Mouse (Mus musculus) bone marrow macrophage, adult 2 months (primary cell): ENCODE measurements around the gene Barhl1. TPM values are rescaled to one million over a fixed set of nuclear protein-coding genes. Genes with fewer than 3 reads are reported as not detected.

Experiments
- H3K27ac ChIP-seq: 2 replicates; pipeline ENCODE4 v1.5.1; 2012; ENCODE audit warnings: low read depth, low read length; ENCODE audit not compliant: insufficient read depth
- H3K4me1 ChIP-seq: 2 replicates; pipeline ENCODE4 v1.6.1; 2012; ENCODE audit warnings: low read length; ENCODE audit not compliant: control insufficient read depth, insufficient read depth
- H3K4me3 ChIP-seq: 2 replicates; pipeline ENCODE4 v1.5.1; 2012; ENCODE audit warnings: mild to moderate bottlenecking, low read length, moderate library complexity; ENCODE audit not compliant: insufficient read depth
- CTCF ChIP-seq: IDR thresholded peaks from 2 replicates; pipeline ENCODE4 v1.5.1; 2012; ENCODE audit warnings: low read depth, mild to moderate bottlenecking, low read length, moderate library complexity
- POLR2A ChIP-seq: IDR thresholded peaks from 2 replicates; pipeline ENCODE4 v1.6.1; 2012; ENCODE audit warnings: mild to moderate bottlenecking, low read depth, low read length, borderline replicate concordance
- polyA plus RNA-seq: library from polyadenylated mRNA; stranded (reverse); fragments of >200 nt; gene quantifications from 2 replicates; pipeline ENCODE4 v1.2.4, GENCODE M21; 2012; ENCODE audit not compliant: missing spikeins, insufficient read depth, insufficient read length

Gene Barhl1
- polyA plus RNA-seq, result not detected in 2 replicates

DNA sequence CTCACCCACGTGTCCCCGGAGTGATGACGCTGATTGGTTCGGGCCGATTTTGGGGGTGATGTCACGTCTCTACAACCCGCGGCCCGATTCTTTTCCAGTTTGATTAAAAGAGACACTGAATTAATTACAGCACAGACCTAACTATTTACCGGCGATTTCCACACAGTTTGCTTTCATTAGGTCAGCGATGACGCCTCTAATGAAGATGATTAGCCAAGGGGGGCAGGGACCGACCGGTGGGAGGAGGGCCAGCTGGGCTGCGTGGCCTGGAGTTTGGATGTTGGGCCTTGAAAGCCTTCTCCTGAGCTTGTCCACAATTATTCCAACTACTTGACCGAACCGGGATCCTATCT lies at the start of gene Barhl1:
TSS of gene Barhl1 (minus strand) at position 156 of the 353 bp plus-strand sequence.
- TF ChIP-seq CTCF (no peak), POLR2A (no peak)
- Histone ChIP-seq H3K4me1 (no peaks in the 10 kb centered on the region), H3K27ac (no peak within 1 kb of the TSS), H3K4me3 (peak within 1 kb of the TSS; percentile 22; the same call in 1 of the 2 replicates)

- no peak overlapping the region for H3K27ac ChIP-seq
- no peak overlapping the region for H3K4me3 ChIP-seq
- no peak for TF ChIP-seq POLR2A
- TF ChIP-seq CTCF, result no peak
These were observed 47.1 kb upstream of the Barhl1 start for GRCm38 (mm10) chr2:28963565-28963964.

DNA sequence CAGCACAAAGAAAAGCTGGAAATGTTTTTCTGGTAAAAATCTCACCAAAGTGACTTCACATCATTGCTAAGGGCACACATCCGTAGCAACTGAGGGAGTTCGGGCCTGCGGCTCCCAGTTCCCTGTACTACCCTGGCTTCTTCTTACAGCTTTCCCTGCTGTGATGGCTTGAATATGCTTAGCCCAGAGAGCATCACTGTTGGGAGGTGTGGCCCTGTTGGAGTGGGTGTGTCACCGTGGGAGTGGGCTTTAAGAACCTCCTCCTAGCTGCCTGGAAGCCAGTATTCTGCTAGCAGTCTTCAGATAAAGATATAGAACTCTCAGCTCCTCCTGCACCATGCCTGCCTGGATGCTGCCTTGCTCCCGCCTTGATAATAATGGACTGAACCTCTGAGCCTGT lies 45.2 kb upstream of the Barhl1 start:
- Histone ChIP-seq H3K27ac (no peak overlapping the region), H3K4me3 (no peak overlapping the region), H3K4me1 (no peaks in the 10 kb centered on the region)
- TF ChIP-seq POLR2A (no peak), CTCF (no peak)

More at GRCm38 (mm10) chr2:28963565-28963964, 47.1 kb upstream of the Barhl1 start:
- H3K4me1 ChIP-seq, result no peaks in the 10 kb centered on the region

DNA sequence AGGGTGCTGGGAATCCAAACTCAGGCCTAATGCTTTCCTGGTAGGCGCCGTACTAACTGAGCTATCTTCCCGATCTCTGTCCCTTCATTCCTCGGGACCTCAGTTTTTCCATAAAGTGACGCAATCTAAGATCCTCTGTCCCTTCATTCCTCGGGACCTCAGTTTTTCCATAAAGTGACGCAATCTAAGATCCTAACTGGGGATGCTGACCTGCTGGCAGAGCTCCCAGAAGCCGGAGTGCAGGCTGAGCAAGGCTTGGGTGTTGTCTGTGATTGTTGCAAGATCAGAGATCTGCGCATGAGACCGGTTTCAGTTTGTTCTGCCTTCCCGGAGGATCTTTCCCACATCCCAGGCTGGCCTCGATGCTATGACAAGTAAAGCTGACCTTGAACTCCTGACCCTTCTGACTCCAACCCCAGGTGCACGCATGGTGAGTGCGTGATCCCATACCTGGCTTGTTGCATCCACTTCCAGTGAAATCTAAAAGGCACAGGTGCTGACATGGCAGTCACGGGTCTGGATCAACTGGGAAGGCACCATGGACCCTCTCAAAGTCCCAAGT lies 44.6 kb upstream of the Barhl1 start:
- Histone ChIP-seq H3K27ac (no peak overlapping the region), H3K4me1 (no peaks in the 10 kb centered on the region)
- TF ChIP-seq CTCF, result no peak
- no peak for TF ChIP-seq POLR2A

GRCm38 (mm10) chr2:28956874-28957273 lies 40.4 kb upstream of the Barhl1 start:
- Histone ChIP-seq H3K27ac (no peak overlapping the region), H3K4me1 (no peaks in the 10 kb centered on the region), H3K4me3 (no peak overlapping the region)
- no peak for TF ChIP-seq CTCF
- no peak for TF ChIP-seq POLR2A

More for the DNA sequence above, 44.6 kb upstream of the Barhl1 start:
- H3K4me3 ChIP-seq, result no peak overlapping the region

DNA sequence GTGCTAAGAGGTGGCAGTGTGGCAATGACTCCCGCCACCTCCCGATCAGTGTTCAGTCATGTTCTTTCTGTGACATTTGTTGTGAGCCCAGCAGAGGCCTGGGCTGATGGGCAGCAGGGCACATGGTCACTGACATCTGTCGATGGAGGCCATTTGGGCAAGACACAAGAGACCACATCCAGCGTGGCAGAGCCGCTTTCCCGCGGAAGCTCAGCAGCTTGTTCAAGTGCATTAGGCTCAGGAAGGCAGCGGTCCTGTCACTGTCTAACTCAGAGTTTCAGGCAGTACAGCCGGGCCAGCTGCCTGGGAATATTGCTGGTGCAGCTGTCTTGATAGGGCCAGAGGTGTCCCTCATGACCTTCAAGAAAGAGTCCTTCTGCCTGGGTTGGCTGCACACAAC lies 38.1 kb upstream of the Barhl1 start:
- TF ChIP-seq CTCF (no peak), POLR2A (no peak)
- Histone ChIP-seq H3K4me3 (no peak overlapping the region), H3K27ac (no peak overlapping the region), H3K4me1 (no peaks in the 10 kb centered on the region)

DNA sequence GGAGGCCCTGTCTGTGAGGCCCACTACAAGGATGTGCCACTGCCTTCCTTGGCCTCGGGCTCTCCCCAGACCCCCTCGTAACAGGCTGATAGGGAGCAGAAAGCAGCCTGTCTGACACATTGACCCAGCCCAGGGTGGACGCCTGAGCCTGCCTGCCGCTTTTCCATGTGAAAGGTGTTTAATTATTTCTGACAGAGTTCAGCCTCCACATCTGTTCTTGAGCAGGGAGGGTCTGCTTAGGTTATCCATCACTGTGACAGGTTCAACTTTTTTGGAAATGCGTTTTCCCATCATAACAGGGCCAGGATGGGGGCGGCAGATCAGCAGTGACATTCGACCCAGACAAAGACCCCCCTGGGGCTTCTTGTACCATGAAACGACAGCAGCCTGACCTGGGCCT lies 36.5 kb upstream of the Barhl1 start:
- H3K4me3 ChIP-seq, result no peak overlapping the region
- H3K27ac ChIP-seq, result no peak overlapping the region
- TF ChIP-seq POLR2A (no peak), CTCF (no peak)
- H3K4me1 ChIP-seq, result no peaks in the 10 kb centered on the region

DNA sequence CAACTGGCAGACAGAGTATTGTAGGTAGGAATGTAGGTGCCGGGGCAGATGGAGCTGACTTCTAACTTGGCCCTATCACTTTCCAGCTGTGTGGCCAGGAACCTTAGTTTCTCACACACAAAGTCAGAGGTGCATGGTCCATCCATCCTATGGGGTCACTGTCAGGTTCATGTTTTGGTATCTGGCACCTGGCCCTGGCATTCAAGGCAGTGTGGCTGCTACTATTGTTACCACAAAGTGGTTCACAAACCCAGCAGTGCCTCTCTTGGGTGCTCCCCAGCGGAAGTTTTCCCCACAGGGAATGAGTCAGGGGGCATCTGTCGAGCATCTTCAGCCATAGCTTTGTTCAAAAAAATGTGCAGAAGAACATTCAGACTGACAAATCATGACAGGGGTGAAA lies 29.8 kb upstream of the Barhl1 start:
- TF ChIP-seq CTCF (no peak), POLR2A (no peak)
- Histone ChIP-seq H3K27ac (no peak overlapping the region), H3K4me3 (no peak overlapping the region), H3K4me1 (no peaks in the 10 kb centered on the region)

DNA sequence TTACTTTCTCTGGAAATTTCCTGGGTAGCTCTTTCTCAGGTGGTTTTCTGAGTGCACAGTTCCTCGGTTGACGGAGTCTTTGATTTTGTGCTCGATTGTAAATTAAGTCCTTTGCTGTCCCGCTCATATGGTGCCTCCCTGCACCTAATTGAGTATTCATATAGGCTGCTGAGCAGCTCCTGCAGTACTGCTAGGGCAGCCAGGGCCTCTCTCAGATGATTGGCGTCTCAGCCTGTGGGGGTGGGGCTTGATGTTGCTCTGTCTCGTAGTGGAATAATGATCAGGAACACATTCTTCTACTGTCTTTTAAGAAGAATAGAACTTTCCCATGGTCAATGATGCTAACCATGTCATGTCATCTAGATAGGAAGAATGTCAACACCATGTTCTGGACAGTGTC lies 28.9 kb upstream of the Barhl1 start:
- H3K4me1 ChIP-seq, result no peaks in the 10 kb centered on the region
- no peak overlapping the region for H3K4me3 ChIP-seq
- no peak for TF ChIP-seq POLR2A
- TF ChIP-seq CTCF, result no peak
- no peak overlapping the region for H3K27ac ChIP-seq

DNA sequence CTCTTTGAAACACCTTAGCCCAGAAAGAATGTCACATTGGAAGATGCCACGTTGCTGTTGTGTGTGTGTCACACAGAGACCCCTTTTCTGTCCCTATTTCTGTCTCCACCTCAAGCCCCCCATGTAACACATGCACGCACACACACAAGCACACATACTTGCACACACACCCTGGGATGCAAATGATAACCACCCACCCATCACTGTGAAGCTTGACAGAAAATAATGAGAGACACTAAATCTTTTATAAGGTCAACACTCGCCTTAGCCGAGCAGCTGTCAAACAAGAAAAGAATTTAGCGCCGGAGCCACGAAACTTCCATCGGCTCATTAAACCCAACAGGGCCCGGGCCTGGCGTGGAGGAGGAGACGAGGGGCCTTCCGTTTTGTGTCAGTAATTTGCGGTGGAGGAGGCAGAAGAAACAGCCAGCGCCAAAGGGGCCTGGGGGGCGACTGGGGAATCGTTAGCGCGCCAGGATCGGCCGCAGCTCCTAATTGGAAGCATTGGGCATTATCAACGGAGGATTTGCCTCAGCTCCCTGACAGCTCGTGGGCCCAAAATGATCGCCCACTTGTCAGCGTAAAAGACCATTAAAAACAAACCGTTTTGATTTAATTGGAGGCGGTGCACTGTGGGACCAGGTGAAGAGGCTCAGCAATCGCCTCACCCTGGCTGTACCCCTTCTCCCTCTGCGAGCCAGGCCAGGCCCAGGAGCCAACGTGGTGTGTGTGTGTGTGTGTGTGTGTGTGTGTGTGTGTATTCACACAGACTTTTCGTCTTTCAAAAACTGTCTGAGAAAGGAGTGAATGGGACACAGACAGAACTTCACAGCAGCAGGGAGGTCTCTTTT lies 27.4 kb upstream of the Barhl1 start:
- Histone ChIP-seq H3K4me3 (no peak overlapping the region), H3K4me1 (no peaks in the 10 kb centered on the region), H3K27ac (no peak overlapping the region)
- no peak for TF ChIP-seq CTCF
- TF ChIP-seq POLR2A, result no peak
